Mouse (Mus musculus): ENCODE measurements at regions not wholly inside any gene's neighbourhood (a gene's known extent, or its start where the extent isn't known, plus 50 kb on each side); places are given as distances from the start of the nearest gene placed in this dataset.

DNA sequence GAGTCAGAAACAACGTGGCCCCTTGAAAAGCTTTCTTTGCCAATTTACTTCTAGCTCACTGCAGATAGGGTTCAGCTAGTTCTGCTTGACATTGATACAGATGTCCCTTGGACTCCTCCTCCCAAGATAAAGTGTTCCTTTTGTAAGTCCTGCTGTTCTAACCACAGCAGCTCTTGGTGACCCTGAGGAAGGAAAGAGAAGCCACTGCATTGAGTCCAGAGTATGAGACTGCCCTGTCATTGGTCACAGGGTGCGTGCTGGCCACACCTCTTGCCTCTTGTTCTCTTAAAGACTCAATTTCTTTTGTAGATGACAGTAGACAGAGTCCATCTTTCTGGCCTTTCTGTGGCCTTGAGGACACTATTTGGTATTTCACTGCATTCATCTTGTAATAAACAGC, 74.7 kb upstream of the Zc3h12c start:
- no peak overlapping the region for H3K4me3 ChIP-seq
- H3K79me2 ChIP-seq (ENCODE audit: control insufficient read depth, insufficient read depth), result no peaks in the 10 kb centered on the region
- TF ChIP-seq CEBPB (IDR thresholded peaks at IDR 0.05; ENCODE audit: insufficient read depth, poor library complexity, severe bottlenecking), result no peak
- no peak for TF ChIP-seq POLR2A (IDR thresholded peaks at IDR 0.05; ENCODE audit: insufficient read length, low read depth)
- TF ChIP-seq E2F4 (IDR thresholded peaks at IDR 0.05; ENCODE audit: insufficient read depth), result no peak
- no peak for TF ChIP-seq MYOG (IDR thresholded peaks at IDR 0.05; ENCODE audit: control insufficient read depth in 1 of 3, insufficient read depth in 1 of 3, insufficient read length in 2 of 3, low read depth in 2 of 3)
- no peak for TF ChIP-seq POLR2AphosphoS2 (IDR thresholded peaks at IDR 0.05; ENCODE audit: insufficient read length, low read depth)
- no peak for TF ChIP-seq SRF (IDR thresholded peaks at IDR 0.05; ENCODE audit: control insufficient read depth, insufficient read length, low read depth)
- TF ChIP-seq USF1 (IDR thresholded peaks at IDR 0.05; ENCODE audit: low read depth), result no peak
- TF ChIP-seq MAX (IDR thresholded peaks at IDR 0.05; ENCODE audit: low read depth), result no peak
- no peak for TF ChIP-seq MYOD1 (IDR thresholded peaks at IDR 0.05; ENCODE audit: control insufficient read depth in 1 of 3, insufficient read length in 2 of 3, low read depth in 2 of 3)
- no peak for TF ChIP-seq TCF3 (IDR thresholded peaks at IDR 0.05; ENCODE audit: insufficient read length, low read depth)
- TF ChIP-seq TCF12 (IDR thresholded peaks at IDR 0.05; ENCODE audit: insufficient read depth, poor library complexity, severe bottlenecking), result no peak
- TF ChIP-seq REST (IDR thresholded peaks at IDR 0.05; ENCODE audit: insufficient read depth, insufficient read length), result no peak
- no peaks in the 10 kb centered on the region for H3K36me3 ChIP-seq (ENCODE audit: control insufficient read depth, insufficient read depth)
- no peak overlapping the region for H3ac ChIP-seq (ENCODE audit: control insufficient read depth, insufficient read length)
- no peak overlapping the region for H3K4me2 ChIP-seq (ENCODE audit: low read depth)
- H3K27me3 ChIP-seq (ENCODE audit: control insufficient read depth, insufficient read depth, insufficient read length), result no peaks in the 10 kb centered on the region

DNA sequence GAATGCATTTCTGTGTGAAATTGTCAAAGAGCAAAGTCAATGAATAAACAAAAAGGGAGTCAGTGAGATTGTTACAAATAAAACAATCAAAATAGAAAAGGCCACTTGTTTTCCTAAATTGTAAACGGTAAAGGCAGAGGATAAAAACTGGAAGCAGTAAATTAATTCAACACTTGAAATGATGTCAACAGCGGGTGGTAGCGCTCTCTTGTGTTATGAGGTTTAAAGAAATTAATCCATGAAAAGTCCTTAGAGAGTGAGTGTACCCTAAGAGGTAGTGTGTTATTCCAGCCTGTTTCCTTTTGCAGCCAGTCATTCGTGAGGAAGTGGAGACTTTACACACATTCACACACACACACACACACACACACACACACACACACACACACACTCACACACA, 73.2 kb upstream of the Zc3h12c start:
- Histone ChIP-seq H3K36me3 (ENCODE audit: control insufficient read depth, insufficient read depth) (no peaks in the 10 kb centered on the region), H3K4me2 (ENCODE audit: low read depth) (no peak overlapping the region), H3ac (ENCODE audit: control insufficient read depth, insufficient read length) (no peak overlapping the region), H3K4me3 (no peak overlapping the region), H3K27me3 (ENCODE audit: control insufficient read depth, insufficient read depth, insufficient read length) (no peaks in the 10 kb centered on the region), H3K79me2 (ENCODE audit: control insufficient read depth, insufficient read depth) (no peaks in the 10 kb centered on the region)
- TF ChIP-seq MYOG (IDR thresholded peaks at IDR 0.05; ENCODE audit: control insufficient read depth in 1 of 3, insufficient read depth in 1 of 3, insufficient read length in 2 of 3, low read depth in 2 of 3), result no peak
- no peak for TF ChIP-seq CEBPB (IDR thresholded peaks at IDR 0.05; ENCODE audit: insufficient read depth, poor library complexity, severe bottlenecking)
- TF ChIP-seq SRF (IDR thresholded peaks at IDR 0.05; ENCODE audit: control insufficient read depth, insufficient read length, low read depth), result no peak
- TF ChIP-seq POLR2A (IDR thresholded peaks at IDR 0.05; ENCODE audit: insufficient read length, low read depth), result no peak
- TF ChIP-seq MAX (IDR thresholded peaks at IDR 0.05; ENCODE audit: low read depth), result no peak
- no peak for TF ChIP-seq MYOD1 (IDR thresholded peaks at IDR 0.05; ENCODE audit: control insufficient read depth in 1 of 3, insufficient read length in 2 of 3, low read depth in 2 of 3)
- no peak for TF ChIP-seq E2F4 (IDR thresholded peaks at IDR 0.05; ENCODE audit: insufficient read depth)
- TF ChIP-seq TCF3 (IDR thresholded peaks at IDR 0.05; ENCODE audit: insufficient read length, low read depth), result no peak
- TF ChIP-seq TCF12 (IDR thresholded peaks at IDR 0.05; ENCODE audit: insufficient read depth, poor library complexity, severe bottlenecking), result no peak
- TF ChIP-seq REST (IDR thresholded peaks at IDR 0.05; ENCODE audit: insufficient read depth, insufficient read length), result no peak
- no peak for TF ChIP-seq USF1 (IDR thresholded peaks at IDR 0.05; ENCODE audit: low read depth)
- TF ChIP-seq POLR2AphosphoS2 (IDR thresholded peaks at IDR 0.05; ENCODE audit: insufficient read length, low read depth), result no peak

DNA sequence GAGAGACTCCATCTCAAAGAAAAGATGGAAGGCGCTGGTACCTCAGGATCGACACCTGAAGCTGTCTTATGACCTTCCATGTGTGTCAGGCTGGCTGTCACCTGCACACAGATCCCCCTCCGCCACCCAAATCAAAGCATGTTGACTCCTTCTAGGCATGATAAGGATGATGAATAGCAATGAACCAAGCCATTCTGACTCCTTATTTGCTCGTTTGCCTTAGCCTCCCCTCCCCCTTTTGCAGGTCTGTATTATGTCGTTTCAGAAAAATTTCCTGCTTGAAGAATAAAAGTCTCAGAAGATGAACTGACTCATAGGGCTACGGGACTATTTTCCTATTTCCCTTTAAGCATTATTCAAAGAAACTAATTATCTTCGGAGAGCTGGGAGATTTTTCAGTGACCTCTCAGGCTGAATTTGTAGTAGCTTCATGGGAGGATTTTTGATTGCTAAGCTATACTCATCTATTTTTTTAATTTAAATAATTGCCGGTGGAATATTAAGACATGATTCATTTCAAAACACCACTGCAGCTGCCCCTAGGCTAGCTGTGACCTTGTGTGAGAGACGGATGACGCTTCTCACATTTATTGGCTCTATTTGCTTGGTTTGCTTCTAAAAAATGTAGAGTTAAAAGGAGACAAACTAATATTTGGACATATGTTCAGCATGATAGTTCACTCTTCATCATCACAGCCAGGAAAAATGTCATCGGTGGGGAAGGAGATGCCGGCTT, 72.4 kb upstream of the Zc3h12c start:
- no peaks in the 10 kb centered on the region for H3K79me2 ChIP-seq (ENCODE audit: control insufficient read depth, insufficient read depth)
- H3ac ChIP-seq (ENCODE audit: control insufficient read depth, insufficient read length), result no peak overlapping the region
- TF ChIP-seq MYOG (IDR thresholded peaks at IDR 0.05; ENCODE audit: control insufficient read depth in 1 of 3, insufficient read depth in 1 of 3, insufficient read length in 2 of 3, low read depth in 2 of 3), result no peak
- TF ChIP-seq TCF3 (IDR thresholded peaks at IDR 0.05; ENCODE audit: insufficient read length, low read depth), result no peak
- no peak for TF ChIP-seq E2F4 (IDR thresholded peaks at IDR 0.05; ENCODE audit: insufficient read depth)
- no peak for TF ChIP-seq POLR2A (IDR thresholded peaks at IDR 0.05; ENCODE audit: insufficient read length, low read depth)
- no peak for TF ChIP-seq POLR2AphosphoS2 (IDR thresholded peaks at IDR 0.05; ENCODE audit: insufficient read length, low read depth)
- no peak for TF ChIP-seq USF1 (IDR thresholded peaks at IDR 0.05; ENCODE audit: low read depth)
- H3K36me3 ChIP-seq (ENCODE audit: control insufficient read depth, insufficient read depth), result no peaks in the 10 kb centered on the region
- H3K27me3 ChIP-seq (ENCODE audit: control insufficient read depth, insufficient read depth, insufficient read length), result no peaks in the 10 kb centered on the region
- no peak overlapping the region for H3K4me2 ChIP-seq (ENCODE audit: low read depth)
- no peak overlapping the region for H3K4me3 ChIP-seq

DNA sequence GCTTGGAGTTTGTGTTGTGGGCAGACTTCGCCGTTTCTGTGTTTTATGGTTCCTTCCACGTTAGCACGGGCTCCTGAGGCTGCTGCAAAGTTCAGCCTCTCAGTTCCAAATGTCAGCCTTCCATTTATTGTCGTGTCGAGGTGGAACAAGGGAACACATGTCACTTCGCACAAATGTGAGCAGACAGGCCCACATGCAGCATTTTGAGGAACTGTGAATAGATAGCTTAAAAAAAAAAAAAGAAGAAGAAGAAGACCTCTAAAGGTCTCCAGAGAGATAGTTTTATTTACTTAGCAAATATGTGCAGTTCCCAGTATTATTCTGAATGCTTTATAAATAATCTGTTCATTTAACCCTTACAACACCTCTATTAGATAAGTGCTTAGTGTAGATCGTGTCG, 66.4 kb upstream of the Zc3h12c start:
- TF ChIP-seq SRF (IDR thresholded peaks at IDR 0.05; ENCODE audit: control insufficient read depth, insufficient read length, low read depth) (no peak), E2F4 (IDR thresholded peaks at IDR 0.05; ENCODE audit: insufficient read depth) (no peak), MAX (IDR thresholded peaks at IDR 0.05; ENCODE audit: low read depth) (no peak), MYOG (IDR thresholded peaks at IDR 0.05; ENCODE audit: control insufficient read depth in 1 of 3, insufficient read depth in 1 of 3, insufficient read length in 2 of 3, low read depth in 2 of 3) (no peak), MYOD1 (IDR thresholded peaks at IDR 0.05; ENCODE audit: control insufficient read depth in 1 of 3, insufficient read length in 2 of 3, low read depth in 2 of 3) (no peak), REST (IDR thresholded peaks at IDR 0.05; ENCODE audit: insufficient read depth, insufficient read length) (no peak), POLR2A (IDR thresholded peaks at IDR 0.05; ENCODE audit: insufficient read length, low read depth) (no peak), TCF12 (IDR thresholded peaks at IDR 0.05; ENCODE audit: insufficient read depth, poor library complexity, severe bottlenecking) (no peak), USF1 (IDR thresholded peaks at IDR 0.05; ENCODE audit: low read depth) (no peak)
- Histone ChIP-seq H3K27me3 (ENCODE audit: control insufficient read depth, insufficient read depth, insufficient read length) (no peaks in the 10 kb centered on the region), H3ac (ENCODE audit: control insufficient read depth, insufficient read length) (no peak overlapping the region), H3K4me2 (ENCODE audit: low read depth) (no peak overlapping the region), H3K4me3 (no peak overlapping the region), H3K79me2 (ENCODE audit: control insufficient read depth, insufficient read depth) (no peaks in the 10 kb centered on the region), H3K36me3 (ENCODE audit: control insufficient read depth, insufficient read depth) (no peaks in the 10 kb centered on the region)
